Mouse (Mus musculus): Measurements from ENCODE around the gene Pilra.

Gene Pilra

DNA sequence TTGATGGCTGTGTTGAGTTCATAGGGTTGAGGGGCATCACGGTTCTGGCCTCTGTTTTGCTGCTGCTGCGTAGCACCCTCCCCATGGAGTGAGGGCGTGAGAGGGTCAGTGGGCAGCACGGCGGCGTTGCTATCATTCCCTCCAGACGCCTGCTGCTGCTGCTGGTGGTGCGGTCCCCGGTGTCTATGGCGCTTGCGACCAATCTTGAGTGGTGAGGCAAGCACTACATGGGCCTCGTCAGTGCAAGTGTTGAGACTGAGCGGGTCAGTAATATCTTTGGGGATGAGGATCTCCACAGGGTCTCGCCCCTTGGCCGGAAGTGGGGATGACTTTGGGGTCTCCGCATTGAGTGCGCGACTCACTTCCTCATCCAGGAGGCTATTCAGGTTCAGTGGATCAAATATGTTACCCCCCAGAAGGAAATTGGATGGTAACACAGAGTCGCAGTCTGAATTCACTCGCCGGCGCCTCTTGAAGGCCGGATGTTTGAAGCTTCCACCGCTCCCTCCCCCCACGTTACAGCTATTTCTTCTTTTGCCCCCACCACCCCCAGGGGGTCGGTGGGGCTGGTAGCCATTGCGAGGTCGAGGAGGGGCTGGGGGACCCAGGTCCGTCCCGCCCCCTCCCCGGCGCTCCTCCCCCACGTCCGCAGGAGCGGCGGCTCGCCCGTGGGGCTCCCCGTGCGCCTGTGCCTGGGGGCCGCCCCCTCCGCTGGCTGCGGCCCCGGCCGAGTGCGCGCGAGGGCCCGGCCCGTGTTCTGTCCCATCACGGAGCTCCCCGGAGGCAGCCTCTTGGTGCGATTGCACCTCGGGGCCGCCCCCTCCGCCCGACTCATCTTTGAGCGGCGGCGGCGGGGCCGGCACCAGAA is 50.7 kb downstream of the Pilra start:
- in situ Hi-C loops (cut with MboI; ENCODE audit: low pct_unique_long_range_greater_than_20kb in 1 of 2, low sequenced_read_pairs in 2 of 2, unreplicated experiment in 1 of 2): no loop called here

GRCm38 (mm10) chr5:137784546-137784945 is 51.5 kb downstream of the Pilra start:
- in situ Hi-C loops (cut with MboI; ENCODE audit: low pct_unique_long_range_greater_than_20kb in 1 of 2, low sequenced_read_pairs in 2 of 2, unreplicated experiment in 1 of 2): no loop called here

GRCm38 (mm10) chr5:137783901-137784540 is 52.1 kb downstream of the Pilra start:
- in situ Hi-C loops (cut with MboI; ENCODE audit: low pct_unique_long_range_greater_than_20kb in 1 of 2, low sequenced_read_pairs in 2 of 2, unreplicated experiment in 1 of 2): no loop called here

- in situ Hi-C loops (cut with MboI; ENCODE audit: low pct_unique_long_range_greater_than_20kb in 1 of 2, low sequenced_read_pairs in 2 of 2, unreplicated experiment in 1 of 2): no loop called here
These were observed 53.1 kb downstream of the Pilra start for GRCm38 (mm10) chr5:137782776-137783522.

DNA sequence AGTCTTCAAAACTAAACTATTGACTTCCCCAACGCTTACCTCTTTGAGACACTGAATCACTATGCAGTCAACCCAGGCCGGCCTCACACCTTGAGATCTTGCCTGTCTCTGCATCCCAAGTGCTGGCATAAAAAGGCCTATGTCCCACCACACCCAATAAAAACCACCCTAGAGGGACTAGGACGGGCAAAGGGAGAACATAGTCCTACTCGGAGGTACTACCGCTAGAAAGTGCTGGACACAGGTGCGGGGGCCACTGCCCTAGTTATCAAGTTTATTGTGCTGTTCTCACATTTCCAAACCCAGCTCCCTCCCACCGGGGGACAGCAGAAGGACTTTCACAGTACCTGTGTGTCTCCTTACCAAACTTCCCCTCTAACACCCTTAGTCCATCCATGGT is 54.4 kb downstream of the Pilra start:
- in situ Hi-C loops (cut with MboI; ENCODE audit: low pct_unique_long_range_greater_than_20kb in 1 of 2, low sequenced_read_pairs in 2 of 2, unreplicated experiment in 1 of 2): no loop called here

- in situ Hi-C loops (cut with MboI; ENCODE audit: low pct_unique_long_range_greater_than_20kb in 1 of 2, low sequenced_read_pairs in 2 of 2, unreplicated experiment in 1 of 2): no loop called here
These were observed 56.8 kb downstream of the Pilra start for GRCm38 (mm10) chr5:137779053-137779933.

- in situ Hi-C loops (cut with MboI; ENCODE audit: low pct_unique_long_range_greater_than_20kb in 1 of 2, low sequenced_read_pairs in 2 of 2, unreplicated experiment in 1 of 2): no loop called here
These were observed 57.4 kb downstream of the Pilra start, which contains the start of gene Ppp1r35 for GRCm38 (mm10) chr5:137778635-137779034. TSS of gene Ppp1r35 (plus strand) at chr5:137778849.

DNA sequence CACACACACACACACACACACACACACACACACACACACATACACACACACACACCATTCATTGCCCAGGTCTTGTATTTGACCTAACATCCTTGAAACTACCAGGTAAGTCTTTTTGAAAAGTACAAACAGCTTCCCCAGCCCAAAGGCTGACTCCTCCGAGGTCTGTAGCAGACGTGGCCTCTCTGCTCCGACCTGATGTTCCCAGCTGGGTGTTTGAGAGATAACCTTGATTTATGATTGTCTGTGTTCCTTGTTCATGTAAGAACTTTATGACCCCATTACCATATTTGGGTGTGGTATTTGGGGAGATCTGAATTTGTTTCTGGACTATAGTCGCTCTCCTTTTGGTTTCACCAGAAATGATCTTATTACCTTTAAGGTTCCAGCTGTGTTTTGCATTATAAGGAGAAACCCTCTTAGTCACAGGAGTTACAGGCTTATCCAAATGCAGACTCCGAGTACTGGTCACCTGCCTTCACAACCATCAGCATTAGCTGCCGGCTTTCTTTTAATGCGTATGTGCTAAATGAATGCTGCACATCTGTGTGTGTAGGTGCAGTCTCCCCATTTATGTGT is 58.7 kb downstream of the Pilra start:
- in situ Hi-C loops (cut with MboI; ENCODE audit: low pct_unique_long_range_greater_than_20kb in 1 of 2, low sequenced_read_pairs in 2 of 2, unreplicated experiment in 1 of 2): no loop called here

DNA sequence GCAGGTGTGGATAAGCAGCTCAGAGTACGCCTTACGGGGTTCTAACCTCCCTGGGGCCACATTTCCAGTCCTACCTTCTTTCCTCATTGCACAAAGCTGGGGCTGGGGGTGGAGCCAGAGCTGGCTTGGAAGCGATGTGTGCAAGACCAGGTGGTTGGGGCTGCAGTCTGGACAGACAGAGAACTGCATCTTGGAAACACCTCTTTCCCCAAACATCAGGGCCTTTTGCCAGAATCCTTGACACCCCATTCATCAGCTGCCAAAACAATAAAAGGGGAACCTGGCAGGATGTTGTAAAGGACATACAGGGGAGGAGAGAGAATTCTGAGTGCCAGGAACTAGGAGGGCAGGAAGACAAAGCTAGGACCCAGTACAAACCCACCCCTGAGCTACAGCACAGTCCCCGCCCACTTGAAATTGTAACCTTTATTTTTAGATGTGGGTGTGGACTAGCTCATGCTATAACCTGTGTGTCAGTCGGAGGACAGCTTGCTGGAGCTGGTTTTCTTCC is 59.6 kb downstream of the Pilra start:
- in situ Hi-C loops (cut with MboI; ENCODE audit: low pct_unique_long_range_greater_than_20kb in 1 of 2, low sequenced_read_pairs in 2 of 2, unreplicated experiment in 1 of 2): no loop called here

DNA sequence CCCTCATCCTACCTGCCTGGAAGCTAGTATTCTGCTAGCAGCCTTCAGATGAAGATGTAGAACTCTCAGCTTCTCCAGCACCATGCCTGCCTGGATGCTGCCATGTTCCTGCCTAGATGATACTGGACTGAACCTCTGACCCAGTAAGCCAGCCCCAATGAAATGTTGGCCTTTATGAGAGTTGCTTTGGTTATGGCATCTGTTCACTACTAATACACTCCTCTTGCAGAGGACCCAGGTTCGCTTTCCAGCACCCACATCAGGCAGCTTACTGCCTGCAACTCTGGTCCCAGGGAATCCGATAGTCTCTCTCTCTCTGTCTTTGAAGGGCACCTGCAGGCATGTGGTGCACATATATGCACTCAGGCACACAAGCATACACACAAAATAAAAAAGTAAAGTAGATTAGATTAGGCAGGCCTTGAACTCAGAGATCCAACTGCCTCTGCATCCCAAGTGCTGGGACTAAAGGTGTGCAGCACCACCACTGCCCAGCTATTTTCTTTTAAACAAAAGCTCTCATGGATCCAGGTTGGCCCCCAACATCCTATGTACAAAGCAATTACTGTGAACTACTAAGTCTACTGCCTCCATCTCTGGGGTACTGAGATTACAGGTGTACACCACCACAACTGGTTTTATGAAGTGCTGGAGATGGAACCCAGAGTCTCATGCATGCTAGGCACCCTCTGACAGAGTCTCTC is 60.3 kb downstream of the Pilra start:
- in situ Hi-C loops (cut with MboI; ENCODE audit: low pct_unique_long_range_greater_than_20kb in 1 of 2, low sequenced_read_pairs in 2 of 2, unreplicated experiment in 1 of 2): no loop called here

DNA sequence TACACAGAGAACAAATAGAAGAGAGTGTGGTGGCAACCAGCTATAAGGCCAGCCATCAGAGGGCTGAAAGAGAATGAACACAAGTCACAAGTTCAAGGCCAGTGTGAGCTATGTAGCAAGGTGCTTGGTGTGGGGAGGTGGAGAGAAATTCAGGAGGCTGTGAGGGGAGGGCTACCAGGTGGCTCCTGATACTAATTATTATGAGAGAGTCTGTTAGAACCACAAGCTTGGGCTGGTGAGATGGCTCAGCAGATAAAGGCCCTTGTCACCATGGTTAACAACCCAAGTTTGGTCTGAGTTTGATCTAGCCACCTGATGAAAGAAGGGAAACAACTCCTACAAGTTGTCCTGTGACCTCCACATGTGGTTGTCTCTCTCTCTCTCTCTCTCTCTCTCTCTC is 63.3 kb downstream of the Pilra start:
- in situ Hi-C loops (cut with MboI; ENCODE audit: low pct_unique_long_range_greater_than_20kb in 1 of 2, low sequenced_read_pairs in 2 of 2, unreplicated experiment in 1 of 2): no loop called here
